Mouse (Mus musculus): ENCODE data around the gene Cul7. TPM values are rescaled to one million over a fixed set of nuclear protein-coding genes. Genes with fewer than 3 reads are reported as not detected.

Cul7 gene
- total and polyA plus RNA-seq, 2 experiments from 2014 or later: 24.0 to 89.9 TPM

- H3K27ac ChIP-seq (ENCODE audit: low read depth, low read length): peak overlapping the region; percentile 64; the same call in 1 of the 2 replicates
- TF ChIP-seq CTCF (IDR thresholded peaks at IDR 0.05; ENCODE audit: low read depth): no peak
- DNase-seq: no peak
- no peaks in the 10 kb centered on the region for H3K36me3 ChIP-seq (ENCODE audit: insufficient read depth)
- no peaks in the 10 kb centered on the region for H3K27me3 ChIP-seq (ENCODE audit: insufficient read depth, low read length)
- H3K4me3 ChIP-seq (ENCODE audit: low read depth, low read length): no peak overlapping the region
- peaks cover 36% of the 10 kb centered on the region for H3K4me1 ChIP-seq (ENCODE audit: insufficient read depth)
- peak overlapping the region; percentile 39 for H3K9ac ChIP-seq
- WGBS: 12% methylated on average over 27 of the region's 27 CpGs
- H3K9me3 ChIP-seq (ENCODE audit: low read length): no peaks in the 10 kb centered on the region
- H3K4me2 ChIP-seq (ENCODE audit: low read depth): peak overlapping the region; percentile 16; the same call in 1 of the 2 replicates
- ATAC-seq: peak; percentile 23; the same call in 1 of the 2 replicates
These were observed 31.1 kb upstream of the Cul7 start for GRCm38 (mm10) chr17:46618769-46619682.

DNA sequence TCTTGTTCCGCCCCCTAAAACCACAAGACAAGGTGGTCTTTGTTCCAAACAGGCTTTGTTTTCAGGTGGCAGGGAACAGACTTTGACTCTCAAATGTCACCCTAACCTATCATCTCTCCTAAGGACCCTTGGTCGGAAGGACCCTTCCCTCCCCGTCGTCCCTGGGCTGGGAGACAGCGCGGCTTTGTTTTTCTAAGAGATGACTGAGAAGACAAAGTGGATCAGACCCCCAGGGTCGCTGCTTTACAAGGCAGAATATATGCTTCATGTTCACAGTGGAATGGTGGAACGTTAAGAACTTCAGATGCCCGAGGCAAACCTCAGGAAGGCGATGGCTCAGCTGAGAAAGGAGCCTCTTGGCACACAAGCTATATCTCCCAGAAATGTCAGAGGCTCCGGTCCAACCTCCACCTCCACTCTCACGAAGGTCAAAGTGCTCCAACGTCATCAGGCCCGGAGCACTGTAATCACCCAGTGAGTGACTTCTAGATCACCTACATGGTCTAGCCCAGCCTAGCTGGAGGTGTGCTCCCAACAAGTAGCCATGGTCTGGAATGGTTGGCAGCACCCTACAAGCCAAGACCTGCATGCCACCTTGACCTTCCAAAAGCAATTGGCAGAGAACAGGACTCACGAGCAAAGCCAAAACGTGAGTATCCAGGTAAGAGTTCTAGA lies 30.3 kb upstream of the Cul7 start:
- ATAC-seq (no peak), DNase-seq (no peak)
- peak overlapping the region; percentile 39 for H3K9ac ChIP-seq
- 36% methylated on average over 16 of the region's 16 CpGs for WGBS
- H3K36me3 ChIP-seq (ENCODE audit: insufficient read depth): no peaks in the 10 kb centered on the region
- no peaks in the 10 kb centered on the region for H3K27me3 ChIP-seq (ENCODE audit: insufficient read depth, low read length)
- H3K4me2 ChIP-seq (ENCODE audit: low read depth): peak overlapping the region; percentile 16; the same call in 1 of the 2 replicates
- peaks cover 43% of the 10 kb centered on the region for H3K4me1 ChIP-seq (ENCODE audit: insufficient read depth)
- H3K4me3 ChIP-seq (ENCODE audit: low read depth, low read length): no peak overlapping the region
- peak overlapping the region; percentile 64; the same call in 1 of the 2 replicates for H3K27ac ChIP-seq (ENCODE audit: low read depth, low read length)
- no peaks in the 10 kb centered on the region for H3K9me3 ChIP-seq (ENCODE audit: low read length)
- TF ChIP-seq CTCF (IDR thresholded peaks at IDR 0.05; ENCODE audit: low read depth): no peak

GRCm38 (mm10) chr17:46621324-46621723 lies 28.8 kb upstream of the Cul7 start:
- Histone ChIP-seq H3K27me3 (ENCODE audit: insufficient read depth, low read length) (no peaks in the 10 kb centered on the region), H3K9ac (no peak overlapping the region; the same call in 1 of the 2 replicates), H3K4me1 (ENCODE audit: insufficient read depth) (peaks cover 43% of the 10 kb centered on the region), H3K4me2 (ENCODE audit: low read depth) (peak overlapping the region; percentile 7), H3K9me3 (ENCODE audit: low read length) (no peaks in the 10 kb centered on the region), H3K27ac (ENCODE audit: low read depth, low read length) (peak overlapping the region; percentile 42), H3K36me3 (ENCODE audit: insufficient read depth) (no peaks in the 10 kb centered on the region), H3K4me3 (ENCODE audit: low read depth, low read length) (no peak overlapping the region)
- peak; percentile 39 for ATAC-seq
- WGBS: 43% methylated on average over 15 of the region's 15 CpGs
- DNase-seq: peak; percentile 71
- TF ChIP-seq CTCF (IDR thresholded peaks at IDR 0.05; ENCODE audit: low read depth): no peak

DNA sequence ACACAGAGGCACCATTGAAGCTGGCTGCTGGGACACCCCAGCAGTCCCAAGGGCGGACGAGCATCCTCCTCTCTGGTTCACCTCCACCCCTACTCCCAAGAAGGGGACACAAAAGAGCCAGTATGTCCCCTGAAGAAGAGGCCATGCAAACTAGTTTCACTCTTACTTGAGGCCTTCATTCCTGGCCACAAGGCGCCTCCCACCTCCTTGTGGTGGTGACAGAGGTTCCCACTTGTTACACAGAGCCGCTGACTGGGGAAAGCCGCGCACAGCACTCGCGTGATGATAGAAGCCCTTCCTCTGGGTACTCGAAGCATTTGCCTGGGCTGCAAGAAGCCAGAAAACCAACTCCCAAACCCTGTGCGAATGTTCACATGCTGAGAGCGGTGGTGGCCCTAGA lies 27.9 kb upstream of the Cul7 start:
- Histone ChIP-seq H3K36me3 (ENCODE audit: insufficient read depth) (no peaks in the 10 kb centered on the region), H3K27me3 (ENCODE audit: insufficient read depth, low read length) (no peaks in the 10 kb centered on the region), H3K9me3 (ENCODE audit: low read length) (no peaks in the 10 kb centered on the region), H3K4me3 (ENCODE audit: low read depth, low read length) (no peak overlapping the region), H3K9ac (no peak overlapping the region), H3K4me2 (ENCODE audit: low read depth) (no peak overlapping the region), H3K27ac (ENCODE audit: low read depth, low read length) (no peak overlapping the region), H3K4me1 (ENCODE audit: insufficient read depth) (peaks cover 43% of the 10 kb centered on the region)
- 84% methylated on average over 11 of the region's 11 CpGs for WGBS
- no peak for DNase-seq
- no peak for TF ChIP-seq CTCF (IDR thresholded peaks at IDR 0.05; ENCODE audit: low read depth)
- ATAC-seq: no peak

- peak; percentile 31; the same call in 1 of the 2 replicates for TF ChIP-seq CTCF (IDR thresholded peaks at IDR 0.05; ENCODE audit: low read depth)
- Histone ChIP-seq H3K4me1 (ENCODE audit: insufficient read depth) (peaks cover 38% of the 10 kb centered on the region), H3K9ac (no peak overlapping the region), H3K4me2 (ENCODE audit: low read depth) (no peak overlapping the region), H3K36me3 (ENCODE audit: insufficient read depth) (no peaks in the 10 kb centered on the region), H3K4me3 (ENCODE audit: low read depth, low read length) (no peak overlapping the region), H3K9me3 (ENCODE audit: low read length) (no peaks in the 10 kb centered on the region), H3K27me3 (ENCODE audit: insufficient read depth, low read length) (no peaks in the 10 kb centered on the region), H3K27ac (ENCODE audit: low read depth, low read length) (no peak overlapping the region)
- 18% methylated on average over 10 of the region's 10 CpGs for WGBS
- ATAC-seq (no peak), DNase-seq (no peak)
These were observed 26.1 kb upstream of the Cul7 start for GRCm38 (mm10) chr17:46623819-46624557.

- Histone ChIP-seq H3K4me2 (ENCODE audit: low read depth) (no peak overlapping the region), H3K9ac (no peak overlapping the region), H3K27me3 (ENCODE audit: insufficient read depth, low read length) (no peaks in the 10 kb centered on the region), H3K4me3 (ENCODE audit: low read depth, low read length) (no peak overlapping the region), H3K9me3 (ENCODE audit: low read length) (no peaks in the 10 kb centered on the region), H3K36me3 (ENCODE audit: insufficient read depth) (no peaks in the 10 kb centered on the region), H3K4me1 (ENCODE audit: insufficient read depth) (peaks cover 32% of the 10 kb centered on the region), H3K27ac (ENCODE audit: low read depth, low read length) (no peak overlapping the region)
- TF ChIP-seq CTCF (IDR thresholded peaks at IDR 0.05; ENCODE audit: low read depth): no peak
- ATAC-seq (no peak), DNase-seq (no peak)
- WGBS: 71% methylated on average over 12 of the region's 12 CpGs
These were observed 25.5 kb upstream of the Cul7 start for GRCm38 (mm10) chr17:46624598-46624997.
